Mouse (Mus musculus): Measurements from ENCODE around the gene Nol4l.

Gene Nol4l

DNA sequence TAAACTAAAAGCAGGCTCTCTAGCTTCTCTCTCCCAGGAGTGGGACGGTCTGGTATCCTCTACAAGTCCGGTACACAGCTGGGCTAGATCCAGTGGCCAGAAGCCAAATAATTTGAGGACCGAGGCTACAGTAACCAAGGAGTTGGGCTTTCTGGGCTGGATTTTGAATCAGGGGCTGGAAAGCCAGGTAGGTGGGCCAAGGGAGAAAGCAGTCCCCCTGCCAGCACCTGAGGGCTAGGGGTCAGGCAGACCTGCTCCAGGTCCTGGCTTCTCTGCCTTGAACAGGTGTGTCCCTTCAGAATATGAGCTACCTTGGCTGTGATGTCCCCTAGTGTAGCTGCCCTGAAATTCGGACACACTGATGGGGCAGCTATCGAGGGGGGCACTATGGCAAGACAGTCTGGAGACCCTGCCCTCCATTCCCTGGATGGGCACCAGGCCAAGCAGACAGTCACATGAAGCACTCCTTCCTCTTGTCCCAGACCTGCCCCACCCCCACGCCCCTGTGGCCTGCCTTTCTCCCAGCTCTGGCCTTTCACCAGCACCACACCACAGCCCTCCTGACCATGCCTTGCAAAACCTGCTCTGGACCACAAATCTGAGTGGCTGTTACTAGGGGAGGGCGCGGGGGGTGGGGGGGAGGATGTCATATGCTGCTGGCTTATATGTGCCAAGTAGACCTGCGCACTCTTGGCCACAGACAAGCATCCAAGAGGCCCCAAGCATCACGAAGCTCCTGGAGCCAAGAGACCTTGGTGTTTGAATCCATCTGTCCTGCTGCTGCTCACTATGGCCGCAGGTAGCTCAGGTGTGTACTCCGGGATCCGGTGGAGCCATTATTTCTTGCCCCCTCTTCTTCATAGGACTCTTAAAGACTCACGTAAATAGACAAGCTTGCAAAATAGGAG lies 17.1 kb downstream of the Nol4l start:
- in situ Hi-C loops (cut with MboI) = no loop called here

DNA sequence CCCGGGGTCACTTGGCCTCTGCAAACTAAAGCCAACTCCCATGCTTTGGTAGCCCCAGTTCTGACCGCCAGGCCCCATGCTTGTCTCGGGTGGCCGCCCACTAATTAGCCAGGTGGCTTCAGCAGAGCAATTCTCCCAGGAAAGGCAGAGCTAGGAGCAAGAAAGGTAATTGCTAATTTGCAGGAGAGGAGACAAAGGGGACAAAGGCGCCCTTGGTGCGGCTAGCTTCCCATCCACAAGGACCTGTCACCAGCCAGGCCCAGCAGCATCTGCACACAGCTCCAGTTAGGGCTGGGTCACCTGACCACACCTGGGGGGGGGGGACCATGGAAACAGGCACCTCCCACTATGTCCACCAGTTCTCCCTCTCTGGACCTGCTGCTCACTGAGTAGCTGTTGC lies 18.2 kb downstream of the Nol4l start:
- in situ Hi-C loops (cut with MboI) = no loop called here

DNA sequence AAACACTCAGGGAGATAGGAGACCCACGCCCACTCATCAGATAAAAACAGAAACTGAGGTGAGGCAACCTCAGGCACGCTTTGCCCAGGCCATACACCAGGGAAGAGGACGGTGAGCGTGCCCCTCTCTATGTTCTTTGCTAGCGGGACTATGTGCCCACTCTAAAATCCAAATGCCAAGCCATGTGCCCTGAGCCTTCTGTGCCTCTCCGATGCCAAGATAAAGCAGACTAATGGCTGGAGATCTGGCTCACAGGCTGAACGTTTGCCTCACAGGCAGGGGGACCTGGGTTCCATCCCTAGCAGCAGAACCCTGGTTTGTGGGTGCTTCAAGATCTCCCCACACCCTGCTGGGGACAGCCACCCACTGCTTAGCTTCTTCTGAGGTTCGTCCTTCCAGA lies 19.6 kb downstream of the Nol4l start:
- in situ Hi-C loops (cut with MboI) = no loop called here

DNA sequence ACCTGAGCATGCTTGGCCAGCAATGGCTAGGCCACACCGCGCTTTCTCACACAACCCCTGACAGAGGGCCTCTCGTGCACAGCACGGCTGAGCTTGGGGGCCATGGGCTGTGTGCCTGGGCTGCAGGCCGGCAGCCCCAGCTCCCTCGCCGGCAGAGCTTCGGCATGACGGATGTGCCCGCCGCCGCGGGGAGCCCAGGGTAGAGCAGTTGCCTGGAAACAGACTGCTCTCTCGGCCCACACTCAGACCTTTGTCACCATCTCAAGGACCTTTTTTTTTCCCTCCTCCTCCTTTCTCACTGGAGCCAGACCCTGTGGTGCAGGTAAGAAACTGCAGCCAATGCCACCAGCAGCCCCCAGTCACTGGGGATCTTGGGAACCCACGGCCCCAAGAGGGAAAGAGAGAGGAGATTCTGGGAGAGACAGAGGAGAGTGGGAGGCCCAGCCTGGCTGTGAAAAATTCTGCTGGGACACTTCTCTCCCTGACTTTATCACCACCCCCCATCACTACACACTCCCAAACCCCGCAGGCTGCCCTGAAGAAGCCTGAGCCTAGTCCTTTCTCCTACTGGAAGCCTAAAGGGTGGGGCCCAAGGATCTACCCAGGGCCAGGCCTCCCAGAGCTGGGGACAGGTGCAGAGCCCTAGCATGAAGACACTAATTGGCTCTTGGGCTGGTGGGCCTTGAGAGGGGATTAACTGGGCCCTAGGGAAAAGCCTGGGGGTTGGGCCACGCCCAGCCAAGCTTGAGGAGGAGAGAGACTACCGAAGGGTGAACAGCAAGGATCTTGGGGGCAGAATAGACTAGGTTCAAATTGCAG lies 20.4 kb downstream of the Nol4l start:
- in situ Hi-C loops (cut with MboI) = no loop called here

DNA sequence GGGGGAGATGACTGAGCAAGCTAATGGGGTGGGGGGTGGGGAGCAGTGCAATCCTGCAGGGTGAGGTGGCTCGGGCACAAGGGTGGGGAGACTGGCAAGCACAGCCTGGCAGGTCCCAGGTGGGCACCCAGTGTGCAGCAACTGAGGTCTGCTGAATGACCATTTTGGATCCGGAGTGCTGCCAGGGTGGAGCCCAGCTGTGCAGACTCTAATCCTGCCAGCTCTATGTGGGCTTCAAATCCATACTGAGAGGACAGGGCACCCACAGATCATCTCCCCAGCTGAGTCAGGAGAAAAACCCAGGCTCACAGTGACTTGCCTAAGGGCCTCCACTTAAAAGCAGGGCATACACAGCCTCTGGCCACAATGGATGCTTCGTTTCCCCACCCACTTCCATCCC lies 21.4 kb downstream of the Nol4l start:
- in situ Hi-C loops (cut with MboI) = no loop called here

DNA sequence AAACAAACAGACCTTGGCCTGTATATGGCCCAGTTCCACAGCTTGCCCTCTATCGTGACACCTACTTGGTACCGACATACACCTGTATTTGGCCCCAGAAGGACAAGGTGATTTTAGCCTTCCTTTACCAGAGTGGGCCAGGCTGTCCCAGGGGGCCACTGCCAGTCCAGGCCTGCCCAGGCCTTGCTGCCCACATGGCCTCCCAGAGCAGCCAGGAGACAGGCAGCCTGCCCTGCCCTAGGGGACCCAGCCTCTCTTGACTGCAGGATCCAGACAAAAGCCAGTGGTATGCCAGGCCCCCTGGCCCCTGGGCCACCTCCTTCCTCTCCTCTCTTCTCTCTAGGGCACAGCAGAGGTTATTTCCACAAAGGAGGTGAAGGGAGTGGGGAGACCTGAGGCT lies 21.8 kb downstream of the Nol4l start:
- in situ Hi-C loops (cut with MboI) = no loop called here

DNA sequence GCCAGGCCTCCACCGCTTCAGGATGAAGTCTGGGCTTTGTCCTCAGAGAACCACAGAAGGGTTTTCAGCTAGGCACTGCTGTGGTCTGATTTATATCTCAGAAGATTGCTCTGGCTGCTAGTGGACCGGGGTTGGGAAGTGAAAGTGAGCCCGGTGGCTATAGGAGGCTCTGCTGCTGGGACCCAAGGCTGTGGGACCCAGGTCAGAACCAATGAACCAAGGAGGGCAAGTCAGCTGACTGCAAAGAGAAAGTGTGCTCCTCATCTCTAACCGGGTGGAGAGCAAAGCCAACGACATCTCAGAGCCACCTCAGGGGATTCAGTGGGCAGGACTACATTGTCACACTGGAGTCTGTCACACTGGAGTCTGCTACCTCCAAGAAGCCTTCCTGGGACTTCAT lies 23.4 kb downstream of the Nol4l start:
- in situ Hi-C loops (cut with MboI) = no loop called here

DNA sequence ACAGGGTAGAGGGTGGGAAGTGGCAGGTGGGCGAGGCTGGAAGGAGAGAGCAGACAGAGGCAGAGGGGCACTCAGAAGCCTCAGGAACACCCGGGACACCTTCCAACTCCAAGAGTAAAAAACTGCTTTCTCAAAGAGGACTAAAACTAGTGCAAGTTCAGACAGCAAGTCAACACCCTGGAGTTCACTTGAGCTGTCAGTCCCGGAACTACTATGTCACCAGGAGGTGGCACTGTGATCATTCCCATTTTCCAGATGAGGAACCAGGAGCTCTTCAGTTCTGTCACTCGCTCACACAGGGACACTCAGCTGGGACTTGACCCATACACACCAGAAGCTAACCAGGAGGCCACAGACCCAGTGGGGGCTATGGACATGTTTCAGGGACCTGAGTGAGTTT lies 30.6 kb downstream of the Nol4l start:
- in situ Hi-C loops (cut with MboI) = loop anchor here (10.0 kb wide), 1 partner anchor 86 kb away; no protein-coding TSS in a partner anchor

DNA sequence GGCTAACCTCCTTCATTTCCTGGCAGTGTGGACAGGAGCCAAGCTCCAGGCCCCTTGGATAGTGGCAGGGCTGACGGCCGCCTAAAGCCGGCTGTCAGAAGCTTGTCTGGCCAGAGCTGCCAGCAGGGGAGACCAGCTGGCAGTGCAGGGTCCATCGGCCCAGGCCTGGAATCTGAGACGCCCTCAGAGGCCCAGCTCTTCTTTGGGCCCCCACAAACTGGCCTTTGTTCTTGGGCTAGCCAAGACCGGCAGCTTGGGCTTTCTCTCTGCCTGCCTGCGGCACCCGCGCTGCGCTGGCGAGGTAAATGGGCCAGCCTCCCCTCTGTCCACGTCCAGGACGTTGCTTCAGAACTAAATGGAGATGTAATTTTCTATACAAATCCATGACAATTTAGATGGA lies 32.9 kb downstream of the Nol4l start:
- in situ Hi-C loops (cut with MboI) = loop anchor here (10.0 kb wide), 1 partner anchor 88 kb away; no protein-coding TSS in a partner anchor

DNA sequence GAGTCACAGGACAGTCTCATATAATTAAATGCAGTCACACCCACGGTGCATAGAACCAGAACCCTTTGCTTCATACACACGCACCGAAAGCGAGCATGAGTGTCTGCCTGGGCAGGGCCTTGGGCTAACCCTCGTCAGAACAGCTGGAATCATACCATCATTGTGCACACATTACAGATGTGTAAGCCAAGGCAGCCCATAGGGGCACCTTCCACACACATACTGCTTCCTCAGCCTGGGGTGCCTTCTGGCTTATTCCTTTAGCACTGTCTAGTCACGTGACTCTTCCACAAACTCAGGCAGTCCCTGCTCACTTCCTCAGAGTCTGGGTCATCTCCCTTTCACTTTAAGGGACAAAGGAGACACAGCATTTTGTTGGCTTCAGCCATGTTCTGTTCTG lies 33.5 kb downstream of the Nol4l start:
- in situ Hi-C loops (cut with MboI) = loop anchor here (10.0 kb wide), 1 partner anchor 88 kb away; no protein-coding TSS in a partner anchor

DNA sequence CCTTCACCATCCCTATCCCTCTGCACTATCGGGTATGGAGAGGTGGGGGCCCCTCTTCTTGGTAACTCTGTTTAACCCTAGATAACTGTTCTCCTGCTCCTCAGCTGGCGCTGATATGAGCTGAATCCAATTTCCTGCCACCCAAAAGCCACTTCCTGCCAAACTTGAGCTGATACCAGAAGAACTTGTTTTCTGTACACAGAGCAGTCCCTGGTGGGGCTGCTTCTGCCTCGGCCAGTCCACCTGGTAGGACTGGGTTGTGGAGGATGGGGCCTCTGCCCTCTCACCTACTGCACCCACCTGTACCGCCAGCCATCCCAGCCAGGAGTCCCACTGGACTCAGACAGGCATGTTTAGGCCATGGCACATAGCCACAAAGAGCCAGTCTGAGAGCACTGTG lies 34.0 kb downstream of the Nol4l start:
- in situ Hi-C loops (cut with MboI) = loop anchor here (10.0 kb wide), 1 partner anchor 89 kb away; no protein-coding TSS in a partner anchor

DNA sequence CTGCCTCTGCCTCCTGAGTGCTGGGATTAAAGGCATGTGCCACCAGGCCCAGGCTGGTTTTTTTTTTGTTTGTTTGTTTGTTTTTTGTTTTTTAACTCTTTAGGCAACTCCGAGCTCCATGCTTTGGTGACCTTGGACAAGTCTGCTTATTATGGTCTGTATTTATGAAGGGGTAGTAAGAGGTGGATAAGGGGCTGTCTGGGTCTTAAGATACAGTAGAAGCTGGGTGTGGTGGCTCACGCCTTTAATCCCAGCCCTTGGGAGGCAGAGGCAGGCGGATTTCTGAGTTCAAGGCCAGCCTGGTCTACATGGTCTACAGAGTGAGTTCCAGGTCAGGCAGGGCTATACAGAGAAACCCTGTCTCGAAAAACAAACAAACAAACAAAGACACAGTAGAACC lies 34.4 kb downstream of the Nol4l start:
- in situ Hi-C loops (cut with MboI) = loop anchor here (10.0 kb wide), 1 partner anchor 89 kb away; no protein-coding TSS in a partner anchor

DNA sequence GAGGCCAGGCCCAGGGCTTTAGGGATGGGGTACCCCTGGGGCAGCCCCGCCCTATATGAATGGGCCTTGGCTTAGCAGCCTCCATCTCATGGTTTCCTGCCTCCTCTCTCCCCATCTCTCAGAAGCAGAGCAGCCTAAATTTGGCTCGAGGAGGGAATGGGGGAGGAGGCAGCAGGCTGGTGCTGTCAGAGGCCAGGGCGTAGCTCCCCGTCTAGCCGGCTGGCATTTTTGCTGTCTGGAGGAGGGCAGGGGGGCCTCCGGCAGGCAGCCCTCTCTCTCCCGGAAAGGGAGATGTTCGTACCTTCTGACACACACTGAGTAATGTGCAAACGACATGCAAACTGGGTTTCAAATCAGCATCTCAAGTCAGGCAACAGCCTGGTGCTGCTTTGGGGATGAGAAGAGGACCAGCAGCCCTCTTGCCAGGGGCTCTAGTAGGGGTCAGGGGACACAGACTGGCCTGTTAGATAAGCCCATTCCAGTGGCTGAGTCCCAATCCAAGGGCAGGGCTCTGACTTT lies 35.4 kb downstream of the Nol4l start:
- in situ Hi-C loops (cut with MboI) = loop anchor here (10.0 kb wide), 1 partner anchor 90 kb away; no protein-coding TSS in a partner anchor

DNA sequence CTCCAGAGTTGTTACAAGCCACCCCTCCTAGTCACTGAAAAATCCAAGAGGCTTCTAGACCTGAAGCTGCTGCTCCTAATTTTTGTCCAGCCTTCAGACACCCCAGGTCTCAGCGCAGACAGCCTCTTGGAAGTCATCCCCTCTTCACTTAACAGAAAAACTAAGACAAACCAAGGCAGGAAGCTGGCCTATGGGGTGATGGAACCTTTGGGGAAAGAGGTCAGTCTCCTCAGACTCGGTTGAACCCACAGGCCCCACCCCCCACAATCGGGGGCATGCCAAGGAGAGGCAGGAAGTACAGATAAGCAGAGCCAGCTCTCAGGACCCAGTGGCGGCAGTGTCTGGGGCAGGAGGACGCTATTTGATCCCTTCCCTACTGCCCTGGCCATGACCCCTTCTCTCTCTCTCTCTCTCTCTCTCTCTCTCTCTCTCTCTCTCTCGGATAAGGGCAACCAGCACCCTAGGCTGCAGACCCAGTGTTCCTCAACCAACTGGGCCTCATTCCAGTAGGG lies 35.9 kb downstream of the Nol4l start:
- in situ Hi-C loops (cut with MboI) = loop anchor here (10.0 kb wide), 1 partner anchor 91 kb away; no protein-coding TSS in a partner anchor

DNA sequence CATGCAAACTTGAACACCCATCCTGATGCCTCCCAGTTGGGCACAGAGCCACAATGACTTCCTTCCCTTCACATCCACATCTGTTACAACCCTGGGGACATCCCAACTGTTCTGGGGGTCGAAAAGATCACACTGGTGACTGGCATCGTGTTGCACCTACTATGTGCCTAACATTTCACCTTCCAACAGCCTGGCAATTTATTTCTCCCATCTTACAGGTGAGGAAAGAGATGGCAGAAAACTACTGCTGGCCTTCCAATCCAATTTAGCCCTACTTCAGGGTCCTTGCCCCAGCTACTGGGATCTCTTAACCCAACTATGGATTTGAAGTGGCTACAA lies 36.4 kb downstream of the Nol4l start:
- in situ Hi-C loops (cut with MboI) = loop anchor here (10.0 kb wide), 1 partner anchor 91 kb away; no protein-coding TSS in a partner anchor

DNA sequence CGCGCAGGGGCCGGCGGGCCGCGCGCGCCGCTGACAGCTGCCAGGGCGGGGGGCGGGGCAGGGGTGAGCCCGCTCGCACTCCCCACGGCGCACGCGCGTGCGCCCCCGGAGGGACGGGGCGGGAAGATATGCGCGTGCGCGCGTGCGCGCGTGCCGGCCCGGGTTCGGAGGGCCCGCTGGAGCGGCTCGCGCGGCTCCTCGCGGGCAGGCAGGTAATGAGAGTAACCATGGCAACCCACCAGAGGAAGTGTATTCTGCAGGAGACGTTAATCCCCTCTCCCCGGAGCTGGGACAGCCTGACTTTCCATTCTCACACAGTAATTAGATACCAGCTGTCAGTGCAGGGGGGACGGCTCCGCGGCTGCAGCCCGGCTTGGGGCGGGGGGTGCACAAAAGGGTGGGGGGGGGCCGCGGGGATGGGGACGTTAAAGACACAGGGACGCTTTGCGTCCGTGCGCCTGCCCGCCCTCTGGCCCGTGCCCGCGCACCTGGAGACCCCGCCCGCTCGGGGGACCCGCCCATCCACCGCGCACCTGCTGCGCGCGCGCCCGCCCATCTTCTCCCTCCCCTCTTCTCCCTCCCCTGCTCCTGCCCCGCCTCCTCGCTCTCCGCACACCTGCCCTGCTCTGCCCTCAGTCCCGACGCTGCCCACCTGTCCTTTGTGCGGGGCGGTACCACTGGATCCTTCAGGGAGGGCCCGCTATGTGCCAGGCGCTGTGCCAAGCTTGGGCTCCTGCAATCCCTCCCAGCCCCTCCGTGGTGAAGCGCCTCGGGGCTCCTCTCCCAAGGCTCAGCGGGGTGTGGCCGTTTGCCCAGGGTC lies 37.0 kb downstream of the Nol4l start, which contains the start of gene 4930404H24Rik:
Gene 4930404H24Rik, plus strand, starts transcription at position 218 of the 820 bp plus-strand sequence.
- in situ Hi-C loops (cut with MboI) = loop anchor here (10.0 kb wide), 1 partner anchor 92 kb away; no protein-coding TSS in a partner anchor

DNA sequence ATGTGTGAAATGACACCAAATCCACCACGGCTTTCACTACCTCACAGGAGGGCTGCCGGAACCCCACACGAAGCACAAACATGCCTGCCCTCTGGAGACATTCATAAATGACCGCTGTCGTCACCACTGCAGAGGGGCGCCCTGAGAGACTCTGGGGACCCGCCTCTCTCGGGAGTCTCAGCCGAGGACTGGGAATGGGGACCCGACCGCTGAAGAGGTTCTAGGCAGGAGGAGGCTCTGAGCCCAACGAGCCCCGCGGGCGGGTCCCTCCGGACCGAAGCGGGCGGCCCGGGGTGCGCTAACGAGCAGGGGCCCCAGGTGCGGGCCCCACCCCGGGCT lies 37.6 kb downstream of the Nol4l start:
- in situ Hi-C loops (cut with MboI) = loop anchor here (10.0 kb wide), 1 partner anchor 93 kb away; no protein-coding TSS in a partner anchor

DNA sequence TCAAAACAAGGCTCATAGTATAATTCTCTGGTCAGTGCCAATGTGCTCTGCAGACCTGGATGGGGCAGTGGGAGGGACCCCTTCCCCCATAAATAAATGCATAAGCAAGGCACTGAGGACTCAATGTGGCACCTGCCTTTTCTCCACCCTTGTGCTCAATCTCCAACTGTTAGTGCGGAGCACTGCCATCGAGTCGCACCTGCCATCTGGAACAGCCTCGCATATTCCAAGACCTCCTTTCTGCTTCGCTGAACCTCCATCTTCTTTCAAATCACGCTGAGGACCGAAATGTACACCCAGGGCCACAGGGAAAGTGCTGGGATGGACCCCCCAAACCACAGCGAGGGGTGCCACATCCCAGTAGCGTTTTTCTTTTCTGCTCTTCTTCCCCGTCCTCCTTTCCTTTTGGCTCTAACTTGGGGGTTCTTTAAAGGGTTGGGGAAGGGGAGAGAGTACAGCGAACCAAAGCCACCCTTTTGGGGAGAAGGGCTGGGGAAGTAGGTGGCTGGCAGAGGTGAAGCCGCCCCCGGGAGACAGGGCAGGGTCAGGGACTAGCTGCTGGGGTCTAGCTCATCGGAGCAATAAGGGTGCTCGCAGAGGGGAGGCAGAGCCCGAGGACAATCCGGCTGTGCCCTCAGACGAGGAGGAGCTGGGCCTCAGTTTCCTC lies 38.1 kb downstream of the Nol4l start:
- in situ Hi-C loops (cut with MboI) = loop anchor here (10.0 kb wide), 1 partner anchor 93 kb away; no protein-coding TSS in a partner anchor

DNA sequence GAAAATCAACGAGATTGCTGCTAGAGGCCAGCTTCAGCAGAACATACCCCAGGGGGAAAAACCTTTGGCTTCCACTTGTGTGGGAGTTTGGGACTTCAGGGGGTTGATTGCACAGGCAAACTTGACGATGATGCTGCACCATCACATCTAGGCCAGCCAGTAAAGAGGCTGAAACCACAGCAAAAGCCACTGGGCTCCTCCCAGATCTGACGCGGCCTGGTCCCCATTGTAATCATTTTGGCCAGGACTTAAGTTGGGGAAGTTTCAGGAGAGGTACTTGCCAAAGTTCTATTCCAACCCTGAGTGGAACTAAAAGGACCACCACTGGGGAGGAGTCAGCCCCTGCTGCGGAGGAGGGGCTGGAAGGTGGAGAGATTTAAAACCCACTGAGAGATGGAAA lies 38.8 kb downstream of the Nol4l start:
- in situ Hi-C loops (cut with MboI) = loop anchor here (10.0 kb wide), 1 partner anchor 94 kb away; no protein-coding TSS in a partner anchor

DNA sequence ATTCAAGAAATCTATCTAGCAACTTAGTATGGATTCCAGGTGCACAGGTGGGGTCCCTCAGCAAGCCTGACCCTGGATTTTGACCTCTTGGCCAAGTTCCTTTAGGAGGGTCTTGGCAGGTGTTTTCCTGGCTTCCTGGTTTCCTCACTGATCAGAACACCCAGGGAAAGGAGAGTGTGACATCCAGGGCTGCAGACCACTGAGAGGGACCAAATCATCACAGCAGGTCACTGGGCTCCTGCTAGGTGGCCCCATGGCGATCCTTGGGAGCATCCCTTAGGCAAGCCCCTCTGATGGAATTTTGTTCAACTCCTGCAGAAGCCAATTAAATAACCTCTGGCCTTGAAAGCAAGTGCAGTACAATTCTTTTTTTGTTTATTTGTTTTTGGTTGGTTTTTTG lies 39.7 kb downstream of the Nol4l start:
- in situ Hi-C loops (cut with MboI) = loop anchor here (10.0 kb wide), 1 partner anchor 95 kb away; no protein-coding TSS in a partner anchor
